Mouse (Mus musculus) hindbrain, embryonic 13.5 days (tissue): Measurements from ENCODE around the gene Ctbp2. TPM values are rescaled to one million over a fixed set of nuclear protein-coding genes. Genes with fewer than 3 reads are reported as not detected.

Source experiments
- polyA plus RNA-seq: library from polyadenylated mRNA; unstranded; fragments of >200 nt; fragmentation: Nextera tagmentation; extraction: Ambion mirVana; gene quantifications from 2 replicates; pipeline ENCODE4 v1.2.1, GENCODE M21; 2015

Ctbp2 gene
- polyA plus RNA-seq, 1 experiment from 2014 or later: 85.6 TPM

Other genes starting within 250 kb of the Ctbp2 start
- gene Zranb1, start 193.2 kb downstream of the Ctbp2 start, polyA plus RNA-seq: 20.3 and 20.6 TPM in 2 replicates
- gene Fgfr2, start 1.0 kb downstream of the Ctbp2 start, polyA plus RNA-seq: 26.3 and 33.9 TPM in 2 replicates